Mouse (Mus musculus) stomach, postnatal 0 days (tissue): Measurements from ENCODE around the gene Wdr48. TPM values are rescaled to one million over a fixed set of nuclear protein-coding genes. Genes with fewer than 3 reads are reported as not detected.

ENCODE experiments used
- ATAC-seq: fragments of 200-750 bp; cut with Nextera tagmentation; 2 replicates; pipeline ENCODE4 v1.8.0; 2017; ENCODE audit not compliant: low FRiP score, low TSS enrichment
- DNase-seq: peaks from one replicate; pipeline ENCODE4 v3.0.0-alpha.2; 2016; ENCODE audit warnings: low spot score
- H3K27ac ChIP-seq: fragments of 300-500 bp; sonication (generic); replicated peaks from 2 replicates; pipeline ENCODE4 v1.5.1; 2014; ENCODE audit warnings: mild to moderate bottlenecking, control low read depth
- H3K27me3 ChIP-seq: fragments of 300-500 bp; sonication (generic); 2 replicates; pipeline ENCODE4 v1.6.1; 2014; ENCODE audit warnings: low read length; ENCODE audit not compliant: control insufficient read depth, insufficient read depth
- H3K36me3 ChIP-seq: fragments of 300-500 bp; sonication (generic); 2 replicates; pipeline ENCODE4 v1.6.1; 2014; ENCODE audit warnings: low read length, mixed read lengths; ENCODE audit not compliant: control insufficient read depth, insufficient read depth
- H3K4me1 ChIP-seq: fragments of 300-500 bp; sonication (generic); replicated peaks from 2 replicates; pipeline ENCODE4 v1.6.1; 2014; ENCODE audit warnings: antibody characterized with exemption; ENCODE audit not compliant: control insufficient read depth, insufficient read depth
- H3K4me2 ChIP-seq: fragments of 300-500 bp; sonication (generic); replicated peaks from 2 replicates; pipeline ENCODE4 v1.6.1; 2014; ENCODE audit warnings: low read depth, mild to moderate bottlenecking, control low read depth, moderate library complexity
- H3K4me3 ChIP-seq: fragments of 300-500 bp; sonication (generic); 2 replicates; pipeline ENCODE4 v1.5.1; 2014; ENCODE audit warnings: low read depth, low read length, control low read depth
- H3K9ac ChIP-seq: fragments of 300-500 bp; sonication (generic); 2 replicates; pipeline ENCODE4 v1.6.1; 2014; ENCODE audit warnings: mild to moderate bottlenecking, low read length, control low read depth, mixed read lengths
- H3K9me3 ChIP-seq: fragments of 300-500 bp; sonication (generic); 2 replicates; pipeline ENCODE4 v1.6.1; 2016; ENCODE audit warnings: low read length; ENCODE audit not compliant: control insufficient read depth
- CTCF ChIP-seq: IDR thresholded peaks from 2 replicates; pipeline ENCODE4 v1.5.1; 2016; ENCODE audit warnings: antibody characterized with exemption, low read depth, mild to moderate bottlenecking, moderate library complexity
- EP300 ChIP-seq: optimal IDR thresholded peaks from 2 replicates; pipeline ENCODE3; 2016; ENCODE audit warnings: antibody characterized with exemption
- WGBS: fragments of 180-500 bp; shearing (Covaris S2); extraction: QIAGEN DNeasy Blood & Tissue Kit; methylation state at CpG from one replicate; pipeline ENCODE4 v1.1.7; 2014; 5-methylcytosine and 5-hydroxymethylcytosine counted together
- polyA plus RNA-seq: library from polyadenylated mRNA; unstranded; fragments of >200 nt; fragmentation: Nextera tagmentation; extraction: Ambion mirVana; gene quantifications from 2 replicates; pipeline ENCODE4 v1.2.1, GENCODE M21; 2015

The Wdr48 gene
- polyA plus RNA-seq, 1 experiment from 2014 or later, result 17.2 TPM

DNA sequence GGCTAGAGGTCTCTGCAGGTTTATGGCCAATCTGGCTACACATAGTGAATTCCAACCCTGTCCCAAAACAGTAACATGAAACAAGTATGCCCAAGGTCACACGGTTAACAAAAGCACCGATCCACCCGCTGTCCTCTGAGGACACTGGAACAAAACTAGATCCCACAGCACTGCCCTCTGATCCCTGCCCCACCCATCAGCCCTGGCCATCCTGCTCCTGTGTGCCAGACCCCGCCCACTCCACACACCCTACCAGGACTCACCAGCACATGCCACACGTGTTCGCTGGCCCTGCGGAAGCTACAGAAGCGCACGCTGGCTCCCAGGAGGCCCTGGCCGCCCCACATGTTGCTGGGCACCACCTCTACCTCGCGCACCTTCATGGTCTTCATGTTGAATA, 37.7 kb downstream of the Wdr48 start:
- Histone ChIP-seq H3K4me1 (no peaks in the 10 kb centered on the region), H3K9me3 (no peaks in the 10 kb centered on the region), H3K4me3 (no peak overlapping the region), H3K27me3 (no peaks in the 10 kb centered on the region), H3K27ac (no peak overlapping the region), H3K9ac (no peak overlapping the region), H3K4me2 (no peak overlapping the region), H3K36me3 (peaks cover 25% of the 10 kb centered on the region)
- no peak for TF ChIP-seq CTCF
- TF ChIP-seq EP300, result no peak
- WGBS, result 63% methylated on average over 12 of the region's 12 CpGs
- ATAC-seq (peak; percentile 75), DNase-seq (peak; percentile 81)

- H3K9me3 ChIP-seq, result no peaks in the 10 kb centered on the region
- ATAC-seq (no peak), DNase-seq (no peak)
- no peaks in the 10 kb centered on the region for H3K4me1 ChIP-seq
- H3K9ac ChIP-seq, result no peak overlapping the region
- no peak overlapping the region for H3K4me2 ChIP-seq
- H3K36me3 ChIP-seq, result peaks cover 14% of the 10 kb centered on the region
- H3K27me3 ChIP-seq, result no peaks in the 10 kb centered on the region
- no peak overlapping the region for H3K4me3 ChIP-seq
- H3K27ac ChIP-seq, result no peak overlapping the region
- WGBS, result 91% methylated on average over 6 of the region's 6 CpGs
- TF ChIP-seq CTCF, result no peak
- no peak for TF ChIP-seq EP300
Observed at GRCm38 (mm10) chr9:119933675-119934074, 39.0 kb downstream of the Wdr48 start.

- peak within 1 kb of the TSS; percentile 90 for H3K27ac ChIP-seq
- H3K4me2 ChIP-seq, result peak within 1 kb of the TSS; percentile 91
- no peaks in the 10 kb centered on the region for H3K9me3 ChIP-seq
- no peaks in the 10 kb centered on the region for H3K27me3 ChIP-seq
- H3K4me1 ChIP-seq, result no peaks in the 10 kb centered on the region
- H3K4me3 ChIP-seq, result peak within 1 kb of the TSS; percentile 74
- 2% methylated on average over 40 of the region's 40 CpGs for WGBS
- peak within 1 kb of the TSS; percentile 84 for H3K9ac ChIP-seq
- ATAC-seq, result peak; percentile 90
- no peaks in the 10 kb centered on the region for H3K36me3 ChIP-seq
- TF ChIP-seq EP300, result no peak
- TF ChIP-seq CTCF, result no peak
- DNase-seq, result peak; percentile 96
Observed at GRCm38 (mm10) chr9:119937005-119937773, 42.5 kb downstream of the Wdr48 start, which contains the start of the genes Gorasp1 and Ttc21a. Gorasp1 (minus strand) TSS chr9:119937565. Ttc21a (plus strand) TSS chr9:119937606.

DNA sequence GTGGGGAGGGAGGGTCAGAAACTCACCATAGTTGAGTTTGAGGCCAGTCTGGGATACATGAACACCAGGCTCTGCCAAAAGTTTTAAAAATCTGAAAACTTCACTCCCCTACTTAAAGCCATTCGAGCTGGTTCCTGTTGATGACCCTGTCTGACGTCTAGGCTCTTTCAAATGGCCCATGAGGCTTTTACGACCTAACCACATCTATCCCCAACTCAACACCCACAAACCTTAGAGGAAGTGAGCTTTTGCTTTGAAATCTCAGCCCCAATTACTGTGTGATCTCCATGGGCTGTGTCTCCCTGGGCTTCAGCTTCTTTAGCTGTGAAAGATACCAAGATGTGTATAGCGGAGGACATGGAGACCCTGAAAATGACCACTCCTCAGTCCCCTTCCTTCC, 43.8 kb downstream of the Wdr48 start:
- TF ChIP-seq CTCF (no peak), EP300 (no peak)
- no peaks in the 10 kb centered on the region for H3K4me1 ChIP-seq
- H3K9ac ChIP-seq, result no peak overlapping the region
- H3K4me2 ChIP-seq, result no peak overlapping the region
- no peak for DNase-seq
- 79% methylated on average over 4 of the region's 4 CpGs for WGBS
- no peaks in the 10 kb centered on the region for H3K9me3 ChIP-seq
- no peaks in the 10 kb centered on the region for H3K27me3 ChIP-seq
- H3K4me3 ChIP-seq, result no peak overlapping the region
- H3K36me3 ChIP-seq, result no peaks in the 10 kb centered on the region
- H3K27ac ChIP-seq, result no peak overlapping the region
- no peak for ATAC-seq

DNA sequence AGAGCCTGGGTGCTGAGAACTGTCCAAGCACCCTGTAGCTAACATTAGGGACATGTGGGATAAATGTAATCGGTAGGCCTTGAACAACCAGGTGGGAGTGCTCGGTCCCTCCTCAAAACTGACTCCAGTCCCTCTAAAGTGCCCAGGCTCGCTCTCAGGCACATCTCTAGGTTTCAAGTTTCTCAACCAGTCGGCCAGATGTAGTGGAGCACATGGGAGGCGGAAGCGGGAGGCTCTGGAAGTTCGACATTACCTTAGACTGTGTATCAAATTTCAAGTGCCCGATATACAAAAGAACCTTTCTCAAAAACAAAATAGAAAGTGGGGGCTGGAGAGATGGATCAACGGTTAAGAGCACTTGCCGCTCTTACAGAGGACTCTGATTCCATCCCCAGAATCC, 45.0 kb downstream of the Wdr48 start:
- ATAC-seq (no peak), DNase-seq (no peak)
- H3K9me3 ChIP-seq, result no peaks in the 10 kb centered on the region
- H3K4me3 ChIP-seq, result no peak overlapping the region
- no peaks in the 10 kb centered on the region for H3K4me1 ChIP-seq
- TF ChIP-seq CTCF (no peak), EP300 (no peak)
- no peak overlapping the region for H3K27ac ChIP-seq
- H3K36me3 ChIP-seq, result no peaks in the 10 kb centered on the region
- H3K4me2 ChIP-seq, result no peak overlapping the region
- no peak overlapping the region for H3K9ac ChIP-seq
- H3K27me3 ChIP-seq, result no peaks in the 10 kb centered on the region
- WGBS, result 64% methylated on average over 10 of the region's 10 CpGs

DNA sequence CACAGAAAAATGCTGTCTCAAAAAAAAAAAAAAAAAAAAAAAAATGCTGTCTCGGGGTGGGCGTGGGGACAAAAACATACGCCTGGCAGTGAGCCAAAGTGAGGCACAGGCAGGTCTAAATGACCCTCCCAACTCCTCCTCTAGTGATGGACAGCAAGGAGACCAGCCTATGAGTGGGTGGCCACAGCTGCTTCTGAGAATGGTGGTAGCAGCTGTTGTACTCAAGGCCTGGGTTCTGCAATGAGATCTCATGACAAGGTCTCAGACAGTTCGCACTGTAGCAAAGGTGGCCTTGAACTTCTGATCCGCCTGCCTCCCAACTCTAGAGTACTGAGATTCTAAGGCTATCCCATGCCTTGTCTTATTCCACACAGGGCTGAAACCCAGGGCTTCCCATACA, 46.7 kb downstream of the Wdr48 start:
- Histone ChIP-seq H3K4me1 (no peaks in the 10 kb centered on the region), H3K4me2 (no peak overlapping the region), H3K4me3 (no peak overlapping the region), H3K36me3 (no peaks in the 10 kb centered on the region), H3K27me3 (no peaks in the 10 kb centered on the region), H3K27ac (no peak overlapping the region), H3K9ac (no peak overlapping the region), H3K9me3 (no peaks in the 10 kb centered on the region)
- no peak for ATAC-seq
- 67% methylated on average over 5 of the region's 5 CpGs for WGBS
- TF ChIP-seq CTCF (no peak), EP300 (no peak)
- no peak for DNase-seq
